Mouse (Mus musculus): ENCODE measurements around the gene Xylb.
"Not testable (repeated sequence)": the region's sequence is repeated elsewhere in the genome, so short reads cannot be mapped to it uniquely, and the experiment has no call there.

Xylb gene

DNA sequence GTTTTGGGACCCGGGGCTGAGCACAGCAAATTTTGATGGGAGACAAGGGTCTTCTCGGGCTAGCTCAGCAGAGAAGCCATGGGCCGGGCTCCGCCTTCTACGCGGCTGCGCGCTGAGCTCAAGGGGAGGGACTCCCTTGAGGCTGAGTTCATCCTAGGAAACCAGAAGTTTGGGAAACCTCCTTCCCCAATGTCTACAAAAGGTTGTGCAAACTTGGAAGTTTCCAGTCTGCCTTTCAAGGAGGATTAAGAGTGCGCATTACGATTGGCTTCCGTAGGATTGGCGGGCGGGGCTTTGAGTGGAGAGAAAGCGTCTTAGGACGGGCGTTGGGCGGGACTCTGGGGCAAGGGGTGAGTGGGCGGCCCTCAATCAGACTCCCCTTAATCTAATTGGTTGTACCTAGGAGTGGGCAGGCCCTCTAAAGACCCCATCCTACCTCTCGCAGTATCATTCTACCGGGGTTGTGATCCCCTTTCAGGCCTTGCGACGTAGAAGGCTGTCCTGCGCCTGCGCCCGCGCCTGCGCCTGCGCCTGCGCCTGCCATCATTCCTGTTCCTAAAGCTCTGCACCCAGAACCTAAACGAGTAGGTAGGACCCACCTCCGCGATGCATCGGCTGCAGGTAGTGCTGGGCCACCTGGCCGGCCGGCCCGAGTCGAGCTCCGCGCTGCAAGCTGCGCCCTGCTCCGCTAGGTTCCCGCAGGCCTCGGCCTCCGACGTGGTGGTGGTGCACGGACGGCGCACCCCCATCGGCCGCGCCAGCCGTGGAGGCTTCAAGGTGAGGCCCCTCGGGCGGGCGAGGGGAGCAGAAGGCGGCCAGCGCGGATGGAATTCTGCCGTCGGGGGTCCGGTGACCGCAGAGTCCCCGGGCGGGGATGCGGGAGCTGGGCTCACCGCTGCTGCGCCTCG, 16.0 kb upstream of the Xylb start, which contains the start of gene Myd88:
TSS of gene Myd88 (minus strand) at position 503 of the 908 bp plus-strand sequence.
- DNase-seq (ENCODE audit: low spot score) = peak; percentile 97

DNA sequence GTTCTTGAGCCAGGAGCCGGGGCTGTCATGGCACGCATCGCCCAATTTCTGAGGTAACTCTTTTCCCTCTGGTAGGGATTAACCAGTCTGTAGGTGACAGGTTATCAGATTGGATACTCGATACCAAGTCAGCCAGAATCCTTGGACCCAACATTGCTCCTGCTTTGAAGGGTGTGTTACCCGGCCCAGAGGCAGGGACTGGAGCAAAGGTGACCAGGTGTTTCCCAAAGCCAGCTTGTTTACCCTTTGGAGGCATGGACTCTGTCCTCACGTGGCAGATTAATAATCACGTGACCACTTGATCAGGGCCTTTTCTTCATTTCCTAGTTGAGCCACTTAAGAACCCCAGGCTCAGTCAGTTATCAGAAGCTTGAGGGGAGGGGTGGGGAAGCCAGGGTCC, 14.5 kb upstream of the Xylb start:
- no peak for DNase-seq (ENCODE audit: low spot score)

GRCm38 (mm10) chr9:119346376-119346775, 10.8 kb upstream of the Xylb start:
- DNase-seq (ENCODE audit: low spot score) = no peak

DNA sequence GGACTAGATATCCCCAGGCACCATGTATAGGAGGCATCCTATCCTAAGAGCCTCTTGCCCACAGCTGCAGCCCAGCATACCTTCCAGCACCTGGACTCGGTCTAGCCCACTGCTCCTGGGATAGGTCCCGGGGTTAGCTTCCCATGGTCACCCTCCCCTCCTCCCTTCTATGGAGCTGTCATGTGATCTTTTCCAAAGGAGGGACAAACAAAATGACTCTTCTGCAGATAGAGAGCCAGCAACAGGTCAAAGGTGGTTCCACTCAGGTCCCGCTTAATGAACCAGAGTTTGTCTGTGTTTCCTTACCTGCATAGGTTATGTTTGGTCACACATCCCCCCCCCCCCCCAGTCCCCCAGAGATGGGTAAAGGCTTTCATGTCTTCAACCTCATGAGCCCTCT, 6.7 kb upstream of the Xylb start:
- DNase-seq (ENCODE audit: low spot score) = no peak

DNA sequence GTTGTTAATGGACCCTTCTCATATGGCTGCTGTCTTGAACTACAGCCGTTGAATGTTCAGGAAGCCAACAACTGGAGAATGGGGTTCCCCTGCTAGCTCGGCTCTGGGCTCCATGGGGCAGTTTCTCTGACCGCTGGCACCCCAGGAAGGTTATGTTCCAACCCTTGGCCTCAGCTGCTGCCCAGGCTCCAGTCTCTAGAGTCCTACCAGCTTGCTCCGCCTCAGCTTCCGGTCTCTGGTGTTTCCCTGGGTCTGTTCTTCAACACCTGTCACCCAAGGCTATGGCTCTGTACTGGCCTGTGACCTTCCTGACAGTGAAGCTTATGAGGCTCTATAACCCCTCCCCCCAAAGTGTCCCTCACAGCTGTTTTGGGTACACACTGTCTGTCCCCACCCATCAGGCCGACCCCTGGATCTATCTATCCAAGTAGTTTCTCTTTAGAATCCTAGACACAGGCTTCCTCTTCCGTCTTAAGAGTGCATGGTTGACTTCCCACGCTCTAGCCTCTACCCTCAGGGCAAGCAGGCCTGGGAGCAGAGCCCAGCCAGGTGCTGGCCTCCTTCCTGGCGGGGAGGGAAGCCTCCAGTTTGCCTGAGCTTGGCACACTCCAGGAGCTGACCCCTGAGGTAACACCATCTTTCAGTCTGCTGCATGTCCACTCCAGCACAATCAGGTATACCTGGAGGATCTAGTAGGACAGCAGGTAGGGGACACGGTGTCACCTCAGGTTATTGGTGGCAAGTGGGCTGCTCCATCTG, 6.1 kb upstream of the Xylb start:
- DNase-seq (ENCODE audit: low spot score) = no peak

- DNase-seq (ENCODE audit: low spot score) = peak; percentile 39
Measured at GRCm38 (mm10) chr9:119352060-119352459, 5.1 kb upstream of the Xylb start.

DNA sequence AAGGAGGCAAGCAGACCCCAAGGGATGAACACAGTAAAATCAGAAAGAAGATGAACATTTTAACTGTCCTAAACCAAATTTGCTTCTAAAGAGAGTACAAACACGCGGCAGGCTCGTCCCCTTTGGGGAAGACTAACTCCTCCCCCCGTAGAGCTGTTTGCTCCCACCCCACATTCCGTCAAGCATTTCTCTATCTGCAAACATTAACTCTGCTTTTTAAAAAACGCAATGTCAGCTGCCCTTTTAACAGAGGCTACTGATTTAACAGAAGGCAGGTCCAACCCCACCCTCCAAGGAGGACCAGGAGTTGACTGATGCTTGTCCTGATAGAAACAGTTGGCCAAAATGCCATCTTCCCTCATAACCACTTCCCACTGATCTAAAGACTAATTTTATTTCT, 3.3 kb upstream of the Xylb start:
- DNase-seq (ENCODE audit: low spot score) = no peak

- no peak for DNase-seq (ENCODE audit: low spot score)
Measured at GRCm38 (mm10) chr9:119355943-119356342, 1.2 kb upstream of the Xylb start.

GRCm38 (mm10) chr9:119358058-119358429, 863 bp downstream of the Xylb start:
- DNase-seq (ENCODE audit: low spot score) = no peak

DNA sequence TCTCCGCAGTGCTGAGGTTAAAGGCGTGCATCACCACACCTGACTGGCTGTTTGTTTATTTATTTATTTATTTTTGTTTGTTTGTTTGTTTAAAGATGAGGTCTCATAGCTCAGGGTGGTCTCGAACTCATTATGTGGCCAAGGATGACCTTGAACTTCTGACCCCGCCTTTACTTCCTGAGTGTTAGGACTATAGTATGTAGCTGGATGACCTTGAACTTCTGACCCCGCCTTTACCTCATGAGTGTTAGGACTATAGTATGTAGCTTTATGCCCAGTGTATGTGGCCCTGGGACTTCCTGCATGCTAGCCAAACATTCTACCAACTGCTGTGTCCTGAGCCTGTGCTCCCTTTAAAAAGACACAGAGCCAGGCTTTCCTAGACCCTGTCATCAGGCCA, 4.2 kb downstream of the Xylb start:
- DNase-seq (ENCODE audit: low spot score) = no peak

- DNase-seq (ENCODE audit: low spot score) = no peak
Measured at GRCm38 (mm10) chr9:119363229-119363628, 6.0 kb downstream of the Xylb start.

GRCm38 (mm10) chr9:119365284-119365683, 8.1 kb downstream of the Xylb start, which contains the start of gene Slc22a14:
Gene Slc22a14, minus strand, starts transcription at chr9:119365553.
- DNase-seq (ENCODE audit: low spot score) = no peak

GRCm38 (mm10) chr9:119368367-119368766, 11.2 kb downstream of the Xylb start:
- DNase-seq (ENCODE audit: low spot score) = no peak

DNA sequence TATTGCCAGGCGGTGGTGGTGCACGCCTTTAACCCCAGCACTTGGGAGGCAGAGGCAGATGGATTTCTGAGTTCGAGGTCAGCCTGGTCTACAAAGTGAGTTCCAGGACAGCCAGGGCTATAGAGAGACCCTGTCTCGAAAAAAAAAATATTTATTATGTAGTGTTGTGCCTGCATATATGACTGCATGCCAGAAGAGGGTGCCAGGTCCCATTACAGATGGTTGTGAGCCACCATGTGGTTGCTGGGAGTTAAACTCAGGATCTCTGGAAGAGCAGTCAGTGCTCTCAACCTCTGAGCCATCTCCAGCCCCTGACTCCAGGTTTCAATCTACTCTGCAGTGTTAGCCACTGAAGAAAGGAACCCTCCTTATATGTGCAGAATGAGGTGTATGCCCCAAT, 13.6 kb downstream of the Xylb start:
- DNase-seq (ENCODE audit: low spot score) = not testable (repeated sequence)

- no peak for DNase-seq (ENCODE audit: low spot score)
Measured at GRCm38 (mm10) chr9:119371251-119371650, 14.1 kb downstream of the Xylb start.

DNA sequence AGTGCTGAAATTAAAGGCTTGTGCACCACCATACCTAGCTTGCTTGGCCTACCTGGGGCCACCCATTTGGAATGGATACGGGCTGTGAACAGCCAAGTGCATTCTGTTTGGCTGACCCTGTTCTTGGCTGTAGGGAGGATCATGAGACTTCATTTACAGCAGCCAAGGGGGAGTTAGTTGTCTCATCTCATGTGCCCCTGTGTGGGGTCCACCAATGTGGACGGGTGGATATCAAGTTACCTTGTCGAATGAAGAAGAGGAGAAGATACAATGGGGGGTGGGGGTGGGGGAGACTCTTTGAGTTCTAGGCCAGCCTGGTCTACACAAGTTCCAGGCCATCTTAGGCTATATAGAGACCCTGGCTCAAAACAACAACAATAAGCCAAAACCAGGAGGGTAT, 17.8 kb downstream of the Xylb start:
- no peak for DNase-seq (ENCODE audit: low spot score)

GRCm38 (mm10) chr9:119375556-119375955, 18.4 kb downstream of the Xylb start:
- DNase-seq (ENCODE audit: low spot score) = no peak

DNA sequence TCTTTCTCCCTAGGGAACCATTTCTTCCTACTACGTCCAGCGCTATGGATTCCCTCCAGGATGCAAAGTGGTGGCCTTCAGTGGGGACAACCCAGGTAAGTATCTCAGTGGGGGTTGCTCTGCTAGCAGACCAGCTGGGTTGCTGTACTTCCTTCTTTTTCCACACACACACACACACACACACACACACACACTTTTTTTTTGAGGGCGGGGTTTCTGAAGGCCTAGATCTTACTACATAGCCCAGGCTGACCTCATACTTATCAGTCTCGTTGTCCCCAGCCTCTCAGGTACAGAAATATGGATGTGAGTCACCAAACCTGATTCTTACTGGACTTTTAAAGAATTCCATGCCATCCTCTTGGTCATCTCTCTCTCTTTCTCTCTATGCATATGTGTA, 21.1 kb downstream of the Xylb start:
- no peak for DNase-seq (ENCODE audit: low spot score)

DNA sequence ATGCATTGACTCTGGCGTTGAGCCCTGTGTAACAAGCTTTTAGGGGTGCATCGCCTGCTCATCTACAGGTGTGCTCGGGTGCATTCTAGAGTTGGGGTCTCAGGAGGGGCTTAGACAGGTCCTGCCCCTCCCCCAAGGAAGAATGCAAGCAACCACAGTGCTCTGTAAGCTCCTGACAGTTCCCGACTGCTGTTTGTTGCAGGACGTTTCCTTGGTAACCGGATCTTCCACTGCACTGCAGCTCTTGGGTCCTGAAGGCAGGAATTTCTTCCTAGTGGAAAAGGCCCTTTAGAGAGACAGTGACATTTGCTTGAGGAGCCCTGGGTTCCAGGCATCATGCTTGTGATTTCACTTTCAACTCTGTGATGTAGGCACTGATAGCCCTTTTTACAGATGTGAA, 25.4 kb downstream of the Xylb start:
- DNase-seq (ENCODE audit: low spot score) = no peak

DNA sequence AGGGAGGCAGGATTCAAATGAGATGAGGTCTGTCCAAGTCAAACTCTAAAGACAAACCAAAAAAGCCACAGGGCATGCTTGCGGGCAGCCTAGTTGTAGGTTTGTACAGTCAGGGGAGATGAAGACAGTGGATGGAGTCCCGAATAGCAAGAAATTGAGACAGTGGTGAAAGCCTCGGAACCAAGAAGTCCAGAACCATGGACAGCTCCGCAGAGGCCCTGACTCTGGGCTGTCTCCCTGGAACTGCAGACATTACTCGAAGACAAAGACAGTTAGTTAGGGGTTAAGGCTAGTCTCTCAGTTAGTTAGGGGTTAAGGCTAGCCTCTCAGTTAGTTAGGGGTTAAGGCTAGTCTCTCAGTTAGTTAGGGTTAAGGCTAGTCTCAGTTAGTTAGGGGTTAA, 31.8 kb downstream of the Xylb start:
- no peak for DNase-seq (ENCODE audit: low spot score)

- DNase-seq (ENCODE audit: low spot score) = no peak
Measured at GRCm38 (mm10) chr9:119390214-119390613, 33.0 kb downstream of the Xylb start.

GRCm38 (mm10) chr9:119394808-119395207, 37.6 kb downstream of the Xylb start:
- no peak for DNase-seq (ENCODE audit: low spot score)

GRCm38 (mm10) chr9:119401351-119401750, 44.2 kb downstream of the Xylb start:
- DNase-seq (ENCODE audit: low spot score) = no peak

Data from ovary, adult 18-20 months (tissue).